Mouse (Mus musculus): ENCODE data around the gene Zcchc14. TPM values are rescaled to one million over a fixed set of nuclear protein-coding genes. Genes with fewer than 3 reads are reported as not detected.
"Not testable (repeated sequence)": the region's sequence is repeated elsewhere in the genome, so short reads cannot be mapped to it uniquely, and the experiment has no call there.

Zcchc14 gene
- total RNA-seq, 2 experiments from 2014 or later = not detected

- ATAC-seq (replicated peaks; ENCODE audit: poor library complexity, severe bottlenecking) = not testable (repeated sequence)
Measured at GRCm38 (mm10) chr8:121667936-121668500, 15.3 kb upstream of the Zcchc14 start.

- ATAC-seq (replicated peaks; ENCODE audit: poor library complexity, severe bottlenecking) = peak; percentile 84
Measured at GRCm38 (mm10) chr8:121665329-121665728, 12.6 kb upstream of the Zcchc14 start.

GRCm38 (mm10) chr8:121663101-121663500 lies 10.4 kb upstream of the Zcchc14 start:
- no peak for ATAC-seq (replicated peaks; ENCODE audit: poor library complexity, severe bottlenecking)

- no peak for ATAC-seq (replicated peaks; ENCODE audit: poor library complexity, severe bottlenecking)
Measured at GRCm38 (mm10) chr8:121661631-121662357, 9.1 kb upstream of the Zcchc14 start.

- ATAC-seq (replicated peaks; ENCODE audit: poor library complexity, severe bottlenecking) = no peak
Measured at GRCm38 (mm10) chr8:121660602-121661001, 7.9 kb upstream of the Zcchc14 start.

- no peak for ATAC-seq (replicated peaks; ENCODE audit: poor library complexity, severe bottlenecking)
Measured at GRCm38 (mm10) chr8:121654966-121655494, 2.3 kb upstream of the Zcchc14 start.

GRCm38 (mm10) chr8:121654131-121654530 lies 1.4 kb upstream of the Zcchc14 start:
- no peak for ATAC-seq (replicated peaks; ENCODE audit: poor library complexity, severe bottlenecking)

- no peak for ATAC-seq (replicated peaks; ENCODE audit: poor library complexity, severe bottlenecking)
Measured at GRCm38 (mm10) chr8:121653340-121654019, 779 bp upstream of the Zcchc14 start.

GRCm38 (mm10) chr8:121651874-121652361 lies 783 bp downstream of the Zcchc14 start:
- ATAC-seq (replicated peaks; ENCODE audit: poor library complexity, severe bottlenecking) = no peak

- ATAC-seq (replicated peaks; ENCODE audit: poor library complexity, severe bottlenecking) = no peak
Measured at GRCm38 (mm10) chr8:121651308-121651873, 1.3 kb downstream of the Zcchc14 start.

- ATAC-seq (replicated peaks; ENCODE audit: poor library complexity, severe bottlenecking) = peak; percentile 60
Measured at GRCm38 (mm10) chr8:121650389-121651307, 2.1 kb downstream of the Zcchc14 start.

GRCm38 (mm10) chr8:121649904-121650303 lies 2.8 kb downstream of the Zcchc14 start:
- ATAC-seq (replicated peaks; ENCODE audit: poor library complexity, severe bottlenecking) = no peak

GRCm38 (mm10) chr8:121649423-121649822 lies 3.3 kb downstream of the Zcchc14 start:
- no peak for ATAC-seq (replicated peaks; ENCODE audit: poor library complexity, severe bottlenecking)

- no peak for ATAC-seq (replicated peaks; ENCODE audit: poor library complexity, severe bottlenecking)
Measured at GRCm38 (mm10) chr8:121648451-121648850, 4.2 kb downstream of the Zcchc14 start.

- no peak for ATAC-seq (replicated peaks; ENCODE audit: poor library complexity, severe bottlenecking)
Measured at GRCm38 (mm10) chr8:121647511-121648215, 5.0 kb downstream of the Zcchc14 start.

- ATAC-seq (replicated peaks; ENCODE audit: poor library complexity, severe bottlenecking) = peak; percentile 88
Measured at GRCm38 (mm10) chr8:121643384-121643783, 9.3 kb downstream of the Zcchc14 start.

GRCm38 (mm10) chr8:121642804-121643203 lies 9.9 kb downstream of the Zcchc14 start:
- ATAC-seq (replicated peaks; ENCODE audit: poor library complexity, severe bottlenecking) = peak; percentile 3; the same call in 1 of the 2 replicates

- ATAC-seq (replicated peaks; ENCODE audit: poor library complexity, severe bottlenecking) = no peak
Measured at GRCm38 (mm10) chr8:121636180-121636579, 16.5 kb downstream of the Zcchc14 start.

GRCm38 (mm10) chr8:121635534-121635933 lies 17.2 kb downstream of the Zcchc14 start:
- peak; percentile 75 for ATAC-seq (replicated peaks; ENCODE audit: poor library complexity, severe bottlenecking)

Measured in granulocyte monocyte progenitor cell, adult 5-6 weeks (primary cell).